In genomic region chr3:92621560-92621959, GRCm38 (mm10) we compare ENCODE assay signal across 20 mouse cellular contexts. TPM values are rescaled to one million over a fixed set of nuclear protein-coding genes. Genes with fewer than 3 reads are reported as not detected.
DNase-seq lines count a peak whose midpoint lies in the region; ATAC-seq and TF ChIP-seq lines count a peak whose summit lies in the region.
"Had no signal": no experiment of that assay in that cellular context is flagged by ENCODE, and none has a peak within 500 bp of the region (broad histone marks: within the 10 kb centered on the region; RNA-seq: fewer than 3 reads in every experiment).

Gene Lce6a (minus strand): TSS chr3:92621660.

- 52% methylated on average over 2 of the region's 2 CpGs for WGBS in stomach, postnatal 0 days

- no peaks in the 10 kb centered on the region for H3K36me3 ChIP-seq in stomach, postnatal 0 days (ENCODE audit: control insufficient read depth, insufficient read depth, low read length)
- H3K36me3 ChIP-seq: G1E had no signal

- H3K9ac ChIP-seq in stomach, postnatal 0 days (ENCODE audit: low read length), result no peak within 1 kb of the TSS

- H3K27ac ChIP-seq in stomach, postnatal 0 days (replicated peaks), result no peak within 1 kb of the TSS

- H3K4me1 ChIP-seq in stomach, postnatal 0 days (replicated peaks; ENCODE audit: control insufficient read depth, insufficient read depth), result no peaks in the 10 kb centered on the region

- DNase-seq in stomach, postnatal 0 days (ENCODE audit: low spot score), result no peak
- no peak for DNase-seq in layer of hippocampus, adult 9-10 months (ENCODE audit: low spot score)
- DNase-seq: adrenal gland, adult 2 months; adrenal gland, adult 8-10 months; adrenal gland, postnatal 10 days; adrenal gland, postnatal 14 days; adrenal gland, postnatal 25 days; adrenal gland, postnatal 36 days; B cell, adult 2 months; cerebellum, adult 11 months; cerebellum, adult 11-12 months; cerebellum, adult 18-20 months; cerebellum, adult 2 months had no signal

- no peak for ATAC-seq in stomach, postnatal 0 days (ENCODE audit: low FRiP score, low TSS enrichment)
- ATAC-seq: activated CD4-positive, CD25-positive, alpha-beta regulatory T cell, adult 4 months; CD4-positive, CD25-positive, alpha-beta regulatory T cell, adult 4 months; Patski had no signal

- no peak for TF ChIP-seq EP300 in stomach, postnatal 0 days (optimal IDR thresholded peaks at IDR 0.05)

- no peaks in the 10 kb centered on the region for H3K27me3 ChIP-seq in stomach, postnatal 0 days (ENCODE audit: control insufficient read depth, insufficient read depth, low read length)
- H3K27me3 ChIP-seq: CH12.LX had no signal

- no peak within 1 kb of the TSS for H3K4me3 ChIP-seq in stomach, postnatal 0 days (ENCODE audit: low read depth, low read length)

- H3K9me3 ChIP-seq in stomach, postnatal 0 days (ENCODE audit: control insufficient read depth, low read length), result no peaks in the 10 kb centered on the region

- H3K4me2 ChIP-seq in stomach, postnatal 0 days (replicated peaks; ENCODE audit: low read depth), result no peak within 1 kb of the TSS

- TF ChIP-seq CTCF in stomach, postnatal 0 days (IDR thresholded peaks at IDR 0.05; ENCODE audit: low read depth), result no peak

RNA-seq across cellular contexts. Expression of gene Lce6a, which starts in this region (rescaled TPM):
- 98.3 and 102 TPM in 2 replicates for polyA plus RNA-seq in stomach, postnatal 0 days (2015; fragmentation: Nextera tagmentation; extraction: Ambion mirVana)
- polyA plus RNA-seq: activated CD4-positive, CD25-positive, alpha-beta regulatory T cell, adult 4 months; adrenal gland, adult 2 months; brain, embryonic 14.5 days; C2C12; CD4-positive, CD25-positive, alpha-beta regulatory T cell, adult 4 months; cerebellum, adult 2 months; G1E; Patski had no signal
